Mouse (Mus musculus) small intestine, adult 2 months (tissue): Measurements from ENCODE around the gene Btbd16.

ENCODE experiments used
- CTCF ChIP-seq: fragments of 200-500 bp; IDR thresholded peaks from 2 replicates; pipeline ENCODE4 v1.5.1; 2012; ENCODE audit warnings: low read depth, mild to moderate bottlenecking, control low read depth, inconsistent platforms, low read length, moderate library complexity, mixed read lengths; ENCODE audit not compliant: insufficient replicate concordance, insufficient read length; ENCODE audit errors: extremely low read depth
- POLR2A ChIP-seq: fragments of 200-500 bp; IDR thresholded peaks from 2 replicates; pipeline ENCODE4 v1.6.1; 2012; ENCODE audit warnings: low read depth, mild to moderate bottlenecking, control low read depth, inconsistent platforms, low read length, moderate library complexity

- TF ChIP-seq POLR2A (no peak), CTCF (no peak)
Measured at GRCm38 (mm10) chr7:130733423-130733822, 40.4 kb upstream of the Btbd16 start.
